Mouse (Mus musculus): ENCODE data around the gene Ttc7. TPM values are rescaled to one million over a fixed set of nuclear protein-coding genes. Genes with fewer than 3 reads are reported as not detected.

Gene Ttc7
- polyA plus RNA-seq, 1 experiment from 2014 or later: 5.4 TPM

GRCm38 (mm10) chr17:87310497-87310896, 27.8 kb downstream of the Ttc7 start:
- Histone ChIP-seq H3K36me3 (no peaks in the 10 kb centered on the region), H3K27ac (replicated peaks) (no peak overlapping the region), H3K4me3 (no peak overlapping the region), H3K27me3 (ENCODE audit: low read depth, poor library complexity, severe bottlenecking) (0 out of 2 replicates have a peak, but pooled peaks cover 10% of the 10 kb centered on the region), H3K4me1 (peaks cover 34% of the 10 kb centered on the region), H3K9me3 (replicated peaks) (no peaks in the 10 kb centered on the region)
- WGBS: 90% methylated on average over 7 of the region's 7 CpGs
- DNase-seq (ENCODE audit: low spot score): no peak

- no peaks in the 10 kb centered on the region for H3K36me3 ChIP-seq
- 34% methylated on average over 12 of the region's 12 CpGs for WGBS
- no peaks in the 10 kb centered on the region for H3K9me3 ChIP-seq (replicated peaks)
- no peak overlapping the region for H3K4me3 ChIP-seq
- H3K27me3 ChIP-seq (ENCODE audit: low read depth, poor library complexity, severe bottlenecking): peaks cover 10% of the 10 kb centered on the region; the same call in 1 of the 2 replicates
- DNase-seq (ENCODE audit: low spot score): peak; percentile 58
- no peak overlapping the region for H3K27ac ChIP-seq (replicated peaks)
- peaks cover 43% of the 10 kb centered on the region for H3K4me1 ChIP-seq
Measured at GRCm38 (mm10) chr17:87312351-87312750, 29.7 kb downstream of the Ttc7 start.

- Histone ChIP-seq H3K4me1 (peaks cover 50% of the 10 kb centered on the region), H3K27me3 (ENCODE audit: low read depth, poor library complexity, severe bottlenecking) (peaks cover 10% of the 10 kb centered on the region; the same call in 1 of the 2 replicates), H3K27ac (replicated peaks) (no peak overlapping the region), H3K4me3 (no peak overlapping the region), H3K36me3 (no peaks in the 10 kb centered on the region), H3K9me3 (replicated peaks) (no peaks in the 10 kb centered on the region)
- DNase-seq (ENCODE audit: low spot score): no peak
- 69% methylated on average over 18 of the region's 18 CpGs for WGBS
Measured at GRCm38 (mm10) chr17:87312924-87313870, 30.5 kb downstream of the Ttc7 start.

- Histone ChIP-seq H3K36me3 (no peaks in the 10 kb centered on the region), H3K9me3 (replicated peaks) (no peaks in the 10 kb centered on the region), H3K27ac (replicated peaks) (no peak overlapping the region), H3K27me3 (ENCODE audit: low read depth, poor library complexity, severe bottlenecking) (peaks cover 10% of the 10 kb centered on the region; the same call in 1 of the 2 replicates), H3K4me1 (peaks cover 50% of the 10 kb centered on the region), H3K4me3 (no peak overlapping the region)
- no peak for DNase-seq (ENCODE audit: low spot score)
- WGBS: 84% methylated on average over 8 of the region's 8 CpGs
Measured at GRCm38 (mm10) chr17:87314121-87314520, 31.4 kb downstream of the Ttc7 start.

- 65% methylated on average over 5 of the region's 5 CpGs for WGBS
- H3K27ac ChIP-seq (replicated peaks): peak overlapping the region; percentile 63; the same call in 1 of the 2 replicates
- H3K27me3 ChIP-seq (ENCODE audit: low read depth, poor library complexity, severe bottlenecking): peaks cover 10% of the 10 kb centered on the region; the same call in 1 of the 2 replicates
- H3K4me1 ChIP-seq: peaks cover 50% of the 10 kb centered on the region
- no peak for DNase-seq (ENCODE audit: low spot score)
- H3K9me3 ChIP-seq (replicated peaks): no peaks in the 10 kb centered on the region
- no peak overlapping the region for H3K4me3 ChIP-seq
- no peaks in the 10 kb centered on the region for H3K36me3 ChIP-seq
Measured at GRCm38 (mm10) chr17:87314530-87314946, 31.9 kb downstream of the Ttc7 start.

GRCm38 (mm10) chr17:87315021-87315531, 32.4 kb downstream of the Ttc7 start:
- peaks cover 50% of the 10 kb centered on the region for H3K4me1 ChIP-seq
- peak; percentile 86 for DNase-seq (ENCODE audit: low spot score)
- H3K4me3 ChIP-seq: no peak overlapping the region
- 12% methylated on average over 9 of the region's 9 CpGs for WGBS
- no peaks in the 10 kb centered on the region for H3K36me3 ChIP-seq
- H3K27ac ChIP-seq (replicated peaks): peak overlapping the region; percentile 63; the same call in 1 of the 2 replicates
- H3K27me3 ChIP-seq (ENCODE audit: low read depth, poor library complexity, severe bottlenecking): peaks cover 10% of the 10 kb centered on the region; the same call in 1 of the 2 replicates
- no peaks in the 10 kb centered on the region for H3K9me3 ChIP-seq (replicated peaks)

GRCm38 (mm10) chr17:87315891-87316763, 33.4 kb downstream of the Ttc7 start:
- DNase-seq (ENCODE audit: low spot score): no peak
- H3K4me3 ChIP-seq: no peak overlapping the region
- no peaks in the 10 kb centered on the region for H3K36me3 ChIP-seq
- H3K4me1 ChIP-seq: peaks cover 50% of the 10 kb centered on the region
- WGBS: 84% methylated on average over 23 of the region's 23 CpGs
- no peak overlapping the region for H3K27ac ChIP-seq (replicated peaks)
- peaks cover under 1% of the 10 kb centered on the region; the same call in 1 of the 2 replicates for H3K9me3 ChIP-seq (replicated peaks)
- peaks cover 10% of the 10 kb centered on the region; the same call in 1 of the 2 replicates for H3K27me3 ChIP-seq (ENCODE audit: low read depth, poor library complexity, severe bottlenecking)

- WGBS: 41% methylated on average over 6 of the region's 6 CpGs
- DNase-seq (ENCODE audit: low spot score): no peak
Measured at GRCm38 (mm10) chr17:87317271-87317670, 34.6 kb downstream of the Ttc7 start.

GRCm38 (mm10) chr17:87317947-87318346, 35.3 kb downstream of the Ttc7 start:
- Histone ChIP-seq H3K27me3 (ENCODE audit: low read depth, poor library complexity, severe bottlenecking) (peaks cover 10% of the 10 kb centered on the region; the same call in 1 of the 2 replicates), H3K9me3 (replicated peaks) (peaks cover 12% of the 10 kb centered on the region), H3K4me1 (peaks cover 37% of the 10 kb centered on the region), H3K27ac (replicated peaks) (peak overlapping the region; percentile 23; the same call in 1 of the 2 replicates), H3K36me3 (peaks cover 3% of the 10 kb centered on the region; the same call in 1 of the 2 replicates), H3K4me3 (no peak overlapping the region)
- WGBS: 75% methylated on average over 9 of the region's 9 CpGs
- DNase-seq (ENCODE audit: low spot score): no peak

More at GRCm38 (mm10) chr17:87317271-87317670, 34.6 kb downstream of the Ttc7 start:
- Histone ChIP-seq H3K36me3 (peaks cover 2% of the 10 kb centered on the region; the same call in 1 of the 2 replicates), H3K27ac (replicated peaks) (peak overlapping the region; percentile 0; the same call in 1 of the 2 replicates), H3K4me1 (peaks cover 44% of the 10 kb centered on the region), H3K4me3 (no peak overlapping the region), H3K9me3 (replicated peaks) (peaks cover 12% of the 10 kb centered on the region), H3K27me3 (ENCODE audit: low read depth, poor library complexity, severe bottlenecking) (peaks cover 10% of the 10 kb centered on the region; the same call in 1 of the 2 replicates)

GRCm38 (mm10) chr17:87321673-87322072, 39.0 kb downstream of the Ttc7 start:
- Histone ChIP-seq H3K4me3 (no peak overlapping the region), H3K4me1 (peaks cover 27% of the 10 kb centered on the region), H3K36me3 (peaks cover 3% of the 10 kb centered on the region; the same call in 1 of the 2 replicates), H3K27ac (replicated peaks) (no peak overlapping the region), H3K27me3 (ENCODE audit: low read depth, poor library complexity, severe bottlenecking) (no peaks in the 10 kb centered on the region; the same call in 1 of the 2 replicates), H3K9me3 (replicated peaks) (peaks cover 12% of the 10 kb centered on the region)
- 80% methylated on average over 1 of the region's 1 CpGs for WGBS
- no peak for DNase-seq (ENCODE audit: low spot score)

- no peak overlapping the region for H3K27ac ChIP-seq (replicated peaks)
- H3K9me3 ChIP-seq (replicated peaks): peaks cover 12% of the 10 kb centered on the region
- peaks cover 27% of the 10 kb centered on the region for H3K4me1 ChIP-seq
- DNase-seq (ENCODE audit: low spot score): no peak
- 85% methylated on average over 9 of the region's 9 CpGs for WGBS
- H3K4me3 ChIP-seq: no peak overlapping the region
- no peaks in the 10 kb centered on the region for H3K27me3 ChIP-seq (ENCODE audit: low read depth, poor library complexity, severe bottlenecking)
- peaks cover 3% of the 10 kb centered on the region; the same call in 1 of the 2 replicates for H3K36me3 ChIP-seq
Measured at GRCm38 (mm10) chr17:87323215-87323614, 40.5 kb downstream of the Ttc7 start.

- Histone ChIP-seq H3K36me3 (peaks cover 3% of the 10 kb centered on the region; the same call in 1 of the 2 replicates), H3K27me3 (ENCODE audit: low read depth, poor library complexity, severe bottlenecking) (peaks cover 22% of the 10 kb centered on the region), H3K4me3 (no peak overlapping the region), H3K27ac (replicated peaks) (peak overlapping the region; percentile 82), H3K9me3 (replicated peaks) (peaks cover 12% of the 10 kb centered on the region), H3K4me1 (peaks cover 49% of the 10 kb centered on the region)
- 85% methylated on average over 15 of the region's 15 CpGs for WGBS
- no peak for DNase-seq (ENCODE audit: low spot score)
Measured at GRCm38 (mm10) chr17:87325501-87325900, 42.8 kb downstream of the Ttc7 start.

All from midbrain, embryonic 10.5 days (tissue).